Mouse (Mus musculus) thymus, adult 2 months (tissue): Measurements from ENCODE around the gene Cecr2.

Source experiments
- CTCF ChIP-seq: fragments of 200-500 bp; IDR thresholded peaks from 2 replicates; pipeline ENCODE4 v1.5.1; 2012; ENCODE audit warnings: mild to moderate bottlenecking, control low read depth, low read length, moderate library complexity, borderline replicate concordance; ENCODE audit not compliant: control insufficient read depth, poor library complexity, insufficient read depth; ENCODE audit errors: extremely low read depth
- POLR2A ChIP-seq: fragments of 200-500 bp; IDR thresholded peaks from 2 replicates; pipeline ENCODE4 v1.6.1; 2012; ENCODE audit warnings: mild to moderate bottlenecking, low read length, control low read depth, moderate library complexity; ENCODE audit not compliant: control insufficient read depth, poor library complexity, insufficient read depth; ENCODE audit errors: extremely low read depth

DNA sequence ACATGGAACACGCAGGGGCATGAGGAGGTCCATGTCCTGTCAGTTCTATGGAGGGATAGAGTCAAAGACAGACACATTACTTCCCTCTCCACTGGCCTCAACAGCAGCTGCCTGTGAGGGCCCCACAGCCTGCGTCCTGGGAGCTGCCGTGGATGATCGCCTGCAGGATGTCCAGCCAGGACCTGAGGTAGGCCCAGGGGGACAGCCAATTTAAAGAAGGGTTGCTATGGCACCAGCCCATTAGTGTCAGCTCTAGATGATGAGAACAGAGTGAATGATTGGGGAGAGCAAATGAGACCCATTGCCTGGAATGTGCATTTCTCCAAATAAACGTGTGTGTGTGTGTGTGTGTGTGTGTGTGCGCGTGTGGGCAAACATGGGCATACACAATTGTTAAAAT is 118.2 kb downstream of the Cecr2 start:
- TF ChIP-seq CTCF (no peak), POLR2A (no peak)
